Mouse (Mus musculus) telencephalon, adult 2 months (tissue): Measurements from ENCODE around the gene Pklr.

ENCODE experiments used
- DNase-seq: peaks from one replicate; pipeline ENCODE4 v3.0.0-alpha.2; 2011; ENCODE audit warnings: low read depth, low spot score

Gene Pklr

GRCm38 (mm10) chr3:89163643-89164245 is 27.8 kb downstream of the Pklr start:
- no peak for DNase-seq

- peak; percentile 83 for DNase-seq
Observed at GRCm38 (mm10) chr3:89164506-89165267, 28.7 kb downstream of the Pklr start, which contains the start of gene Clk2. TSS of gene Clk2 (plus strand) at chr3:89164795.

- DNase-seq, result no peak
Observed at GRCm38 (mm10) chr3:89165268-89165870, 29.4 kb downstream of the Pklr start.

- DNase-seq, result no peak
Observed at GRCm38 (mm10) chr3:89166945-89167344, 31.0 kb downstream of the Pklr start.

- no peak for DNase-seq
Observed at GRCm38 (mm10) chr3:89174844-89175243, 38.9 kb downstream of the Pklr start.

- DNase-seq, result no peak
Observed at GRCm38 (mm10) chr3:89175544-89175943, 39.6 kb downstream of the Pklr start.

- no peak for DNase-seq
Observed at GRCm38 (mm10) chr3:89176421-89176820, 40.5 kb downstream of the Pklr start.

- peak; percentile 98 for DNase-seq
Observed at GRCm38 (mm10) chr3:89177242-89178106, 41.5 kb downstream of the Pklr start, which contains the start of gene Scamp3. TSS of gene Scamp3 (plus strand) at chr3:89177473.

- no peak for DNase-seq
Observed at GRCm38 (mm10) chr3:89178107-89178385, 42.1 kb downstream of the Pklr start.

- DNase-seq, result no peak
Observed at GRCm38 (mm10) chr3:89179056-89179455, 43.1 kb downstream of the Pklr start.

GRCm38 (mm10) chr3:89181749-89182500 is 46.0 kb downstream of the Pklr start:
- DNase-seq, result no peak

GRCm38 (mm10) chr3:89182531-89183057 is 46.7 kb downstream of the Pklr start:
- no peak for DNase-seq

- peak; percentile 91 for DNase-seq
Observed at GRCm38 (mm10) chr3:89183058-89183958, 47.4 kb downstream of the Pklr start, which contains the start of gene Fam189b. TSS of gene Fam189b (plus strand) at chr3:89183143.

- no peak for DNase-seq
Observed at GRCm38 (mm10) chr3:89183959-89184315, 48.0 kb downstream of the Pklr start.

GRCm38 (mm10) chr3:89187197-89187596 is 51.3 kb downstream of the Pklr start:
- DNase-seq, result no peak

GRCm38 (mm10) chr3:89187690-89188477 is 51.9 kb downstream of the Pklr start:
- DNase-seq, result no peak

- no peak for DNase-seq
Observed at GRCm38 (mm10) chr3:89188478-89188875, 52.5 kb downstream of the Pklr start.

- DNase-seq, result no peak
Observed at GRCm38 (mm10) chr3:89190436-89190835, 54.5 kb downstream of the Pklr start.

GRCm38 (mm10) chr3:89193351-89193750 is 57.4 kb downstream of the Pklr start:
- no peak for DNase-seq
